ENCODE assay signal across 25 mouse cellular contexts in genomic region chr8:65087711-65088110, GRCm38 (mm10). TPM values are rescaled to one million over a fixed set of nuclear protein-coding genes. Genes with fewer than 3 reads are reported as not detected.
DNase-seq lines count a peak whose midpoint lies in the region.
"Had no signal": no experiment of that assay in that cellular context is flagged by ENCODE, and none has a peak within 500 bp of the region (broad histone marks: within the 10 kb centered on the region; RNA-seq: fewer than 3 reads in every experiment).

No protein-coding gene starts in this region.

- no peaks in the 10 kb centered on the region for H3K4me1 ChIP-seq in hindbrain, embryonic 10.5 days (replicated peaks)
- H3K4me1 ChIP-seq: stomach, embryonic 15.5 days had no signal

- 89% methylated on average over 8 of the region's 8 CpGs for WGBS in hindbrain, embryonic 10.5 days

- no peaks in the 10 kb centered on the region for H3K27me3 ChIP-seq in hindbrain, embryonic 10.5 days (ENCODE audit: insufficient read depth, poor library complexity, severe bottlenecking)
- H3K27me3 ChIP-seq: heart, embryonic 12.5 days; stomach, embryonic 15.5 days had no signal

- no peaks in the 10 kb centered on the region for H3K36me3 ChIP-seq in hindbrain, embryonic 10.5 days
- H3K36me3 ChIP-seq: heart, embryonic 12.5 days; midbrain, embryonic 10.5 days; stomach, embryonic 15.5 days had no signal

- no peaks in the 10 kb centered on the region for H3K9me3 ChIP-seq in hindbrain, embryonic 10.5 days
- H3K9me3 ChIP-seq: heart, embryonic 12.5 days; midbrain, embryonic 10.5 days; stomach, embryonic 15.5 days had no signal

- no peak overlapping the region for H3K27ac ChIP-seq in hindbrain, embryonic 10.5 days
- H3K27ac ChIP-seq: hindbrain, postnatal 0 days; kidney, postnatal 0 days; midbrain, embryonic 10.5 days; stomach, embryonic 15.5 days had no signal

- no peak overlapping the region for H3K4me3 ChIP-seq in hindbrain, embryonic 10.5 days
- H3K4me3 ChIP-seq: heart, embryonic 12.5 days; midbrain, embryonic 10.5 days; stomach, embryonic 15.5 days had no signal

- peak; percentile 36 for DNase-seq in gastrocnemius, postnatal 10 days
- DNase-seq in gastrocnemius, postnatal 4 days (ENCODE audit: low spot score in 2 of 2): no peak
- DNase-seq in kidney, postnatal 25 days: peak; percentile 35 to 50
- no peak for DNase-seq in kidney, adult 9 months
- DNase-seq in right cerebral cortex, postnatal 4 days: peak; percentile 5
- no peak for DNase-seq in right cerebral cortex, postnatal 10 days (ENCODE audit: low spot score in 2 of 2)
- DNase-seq in hindbrain, embryonic 10.5 days (ENCODE audit: low spot score): no peak
- DNase-seq: cerebellum, adult 11-12 months; cerebellum, postnatal 36 days; layer of hippocampus, adult 9-11 months; lung, adult 18-20 months; lung, postnatal 4 days; right cerebral cortex, adult 18-20 months had no signal

RNA-seq across cellular contexts. Expression of gene Gm10663, which starts 12.9 kb away (rescaled TPM):
- not detected for total RNA-seq in gastrocnemius, postnatal 10 days (2021)
- total RNA-seq in gastrocnemius, postnatal 4 days (2021): not detected
- not detected in 2 replicates for polyA plus RNA-seq in hindbrain, embryonic 10.5 days (2016; fragmentation: Nextera tagmentation; extraction: Ambion mirVana)
- total RNA-seq: ES-E14; heart, postnatal 25 days; hindbrain, postnatal 0 days; liver, adult 2 months had no signal
- polyA plus RNA-seq: embryonic facial prominence, embryonic 11.5 days; forebrain, embryonic 16.5 days; heart, embryonic 12.5 days; hindbrain, postnatal 0 days; kidney, postnatal 0 days; liver, adult 2 months; midbrain, embryonic 10.5 days; neural tube, embryonic 14.5 days; spleen, adult 2 months; stomach, embryonic 15.5 days had no signal

RNA-seq across cellular contexts. Expression of gene BC030870, which starts 41.7 kb away (rescaled TPM):
- total RNA-seq in gastrocnemius, postnatal 10 days (2021): not detected
- total RNA-seq in gastrocnemius, postnatal 4 days (2021): not detected
- polyA plus RNA-seq in hindbrain, embryonic 10.5 days (2016; fragmentation: Nextera tagmentation; extraction: Ambion mirVana): not detected in 2 replicates
- total RNA-seq: ES-E14; heart, postnatal 25 days; hindbrain, postnatal 0 days; liver, adult 2 months had no signal
- polyA plus RNA-seq: embryonic facial prominence, embryonic 11.5 days; forebrain, embryonic 16.5 days; heart, embryonic 12.5 days; hindbrain, postnatal 0 days; liver, adult 2 months; midbrain, embryonic 10.5 days; neural tube, embryonic 14.5 days; spleen, adult 2 months had no signal

RNA-seq across cellular contexts. Expression of gene Apela, which starts 50.6 kb away (rescaled TPM):
- total RNA-seq in gastrocnemius, postnatal 10 days (2021): not detected
- not detected for total RNA-seq in gastrocnemius, postnatal 4 days (2021)
- polyA plus RNA-seq in hindbrain, embryonic 10.5 days (2016; fragmentation: Nextera tagmentation; extraction: Ambion mirVana): 1.3 and 1.9 TPM in 2 replicates
- total RNA-seq: liver, adult 2 months had no signal
- polyA plus RNA-seq: liver, adult 2 months; spleen, adult 2 months had no signal

Comparison
In these comparisons a context has a peak if more than half of its experiments do, and no peak if none do; other contexts are left out.
1. DNase-seq: peak in gastrocnemius, postnatal 10 days (single experiment), kidney, postnatal 25 days (2 of 2) and right cerebral cortex, postnatal 4 days (single experiment); none in gastrocnemius, postnatal 4 days (0 of 2), kidney, adult 9 months (single experiment), right cerebral cortex, postnatal 10 days (0 of 2) and hindbrain, embryonic 10.5 days (single experiment).